Comparison of ENCODE assay signal across 15 mouse cellular contexts in the genomic region with DNA sequence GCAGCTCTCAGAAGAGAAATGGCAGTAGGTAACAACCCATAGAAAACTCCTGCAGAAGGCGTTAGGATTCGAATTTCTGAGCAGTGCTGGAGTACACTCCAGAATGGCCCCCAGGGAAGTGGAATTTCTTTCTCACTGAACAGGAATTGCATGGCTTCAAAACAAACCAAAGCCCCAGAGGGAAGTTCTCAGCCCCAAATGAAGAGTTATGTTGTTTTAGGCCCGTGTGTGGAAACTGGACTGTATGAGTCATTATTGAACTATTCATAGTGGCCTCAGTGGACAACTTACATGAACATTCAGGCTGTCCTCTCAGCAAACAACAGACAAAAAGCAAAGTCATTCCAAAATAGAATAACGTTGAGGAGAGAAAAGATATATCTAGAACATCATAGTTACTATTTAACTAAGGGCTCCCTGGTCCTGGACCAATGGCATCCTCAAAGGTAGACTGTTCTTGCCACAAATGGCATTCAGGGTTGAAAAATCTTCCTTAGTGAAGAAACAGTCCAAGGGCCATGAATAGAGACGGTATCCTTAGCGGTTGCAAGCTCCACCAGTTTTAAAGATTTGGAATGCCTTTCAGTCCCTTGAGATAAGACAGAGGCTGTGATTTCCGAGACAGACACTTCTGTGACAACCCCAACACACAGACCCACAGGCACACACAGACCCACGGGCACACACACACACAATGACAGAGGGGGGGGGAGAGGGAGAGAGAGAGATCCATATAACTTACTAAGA.
DNase-seq lines count a peak whose midpoint lies in the region; ATAC-seq lines count a peak whose summit lies in the region.
"Had no signal": no experiment of that assay in that cellular context is flagged by ENCODE, and none has a peak within 500 bp of the region (broad histone marks: within the 10 kb centered on the region; RNA-seq: fewer than 3 reads in every experiment).

No protein-coding gene starts in this region.

- DNase-seq in gastrocnemius, postnatal 25 days: peak; percentile 22
- DNase-seq in gastrocnemius, postnatal 10 days: no peak
- DNase-seq in Muller cell, postnatal 12 days (ENCODE audit: inconsistent ontology term): peak; percentile 57
- DNase-seq in heart, adult 9 months (ENCODE audit: low spot score in 2 of 2): peak; percentile 68 to 74
- peak; percentile 23 for DNase-seq in heart, postnatal 25 days (ENCODE audit: low spot score)
- no peak for DNase-seq in retina, embryonic 14.5 days (ENCODE audit: low spot score)
- no peak for DNase-seq in forebrain, embryonic 10.5 days (ENCODE audit: extremely low spot score, low spot score)
- DNase-seq: cerebellum, postnatal 10 days; kidney, postnatal 10 days; left cerebral cortex, postnatal 4 days; thymus, adult 18-20 months had no signal

- intact Hi-C loops in heart, postnatal 25 days (cut with DNase I): no loop called here

- H3K36me3 ChIP-seq in forebrain, embryonic 15.5 days: no peaks in the 10 kb centered on the region
- no peaks in the 10 kb centered on the region for H3K36me3 ChIP-seq in forebrain, embryonic 10.5 days (replicated peaks)
- H3K36me3 ChIP-seq: liver, embryonic 15.5 days; midbrain, embryonic 10.5 days had no signal

- no peaks in the 10 kb centered on the region for H3K27me3 ChIP-seq in forebrain, embryonic 15.5 days
- H3K27me3 ChIP-seq in forebrain, embryonic 10.5 days (ENCODE audit: poor library complexity, severe bottlenecking): no peaks in the 10 kb centered on the region
- H3K27me3 ChIP-seq: forebrain, embryonic 13.5 days; liver, embryonic 15.5 days had no signal

- no peak overlapping the region for H3K27ac ChIP-seq in forebrain, embryonic 15.5 days (replicated peaks)
- H3K27ac ChIP-seq in forebrain, embryonic 10.5 days: no peak overlapping the region
- H3K27ac ChIP-seq: forebrain, embryonic 13.5 days; liver, embryonic 15.5 days; midbrain, embryonic 10.5 days had no signal

- 82% methylated on average over 8 of the region's 8 CpGs for WGBS in forebrain, embryonic 15.5 days
- 81% methylated on average over 8 of the region's 8 CpGs for WGBS in forebrain, embryonic 10.5 days

- H3K4me3 ChIP-seq in forebrain, embryonic 15.5 days: no peak overlapping the region
- no peak overlapping the region for H3K4me3 ChIP-seq in forebrain, embryonic 10.5 days
- H3K4me3 ChIP-seq: forebrain, embryonic 13.5 days; liver, embryonic 15.5 days; midbrain, embryonic 10.5 days had no signal

- H3K4me1 ChIP-seq in forebrain, embryonic 15.5 days: no peaks in the 10 kb centered on the region
- no peaks in the 10 kb centered on the region for H3K4me1 ChIP-seq in forebrain, embryonic 10.5 days
- H3K4me1 ChIP-seq: forebrain, embryonic 13.5 days; liver, embryonic 15.5 days; midbrain, embryonic 10.5 days had no signal

- H3K9me3 ChIP-seq in forebrain, embryonic 15.5 days: no peaks in the 10 kb centered on the region
- no peaks in the 10 kb centered on the region for H3K9me3 ChIP-seq in forebrain, embryonic 10.5 days
- H3K9me3 ChIP-seq: forebrain, embryonic 13.5 days; liver, embryonic 15.5 days; midbrain, embryonic 10.5 days had no signal

- ATAC-seq in forebrain, embryonic 15.5 days (replicated peaks): no peak
- ATAC-seq: forebrain, embryonic 13.5 days had no signal

- H3K9ac ChIP-seq in forebrain, embryonic 15.5 days (replicated peaks): no peak overlapping the region
- H3K9ac ChIP-seq: forebrain, embryonic 13.5 days; liver, embryonic 15.5 days had no signal

- no peak overlapping the region for H3K4me2 ChIP-seq in forebrain, embryonic 15.5 days (replicated peaks)
- H3K4me2 ChIP-seq: forebrain, embryonic 13.5 days; liver, embryonic 15.5 days had no signal

Comparison
In these comparisons a context has a peak if more than half of its experiments do, and no peak if none do; other contexts are left out.
1. DNase-seq: peak in gastrocnemius, postnatal 25 days (single experiment), Muller cell, postnatal 12 days (single experiment), heart, adult 9 months (2 of 2) and heart, postnatal 25 days (single experiment); none in gastrocnemius, postnatal 10 days (single experiment), retina, embryonic 14.5 days (single experiment) and forebrain, embryonic 10.5 days (single experiment).